Mouse (Mus musculus) left cerebral cortex, adult 9 months (tissue): Measurements from ENCODE around the gene Cldnd1.

Experiments used
- DNase-seq, 2 experiments: peaks; one replicate each; pipeline ENCODE4 v3.0.0; 2022; ENCODE audit warnings: low spot score in 2 of 2

The Cldnd1 gene

GRCm38 (mm10) chr16:58727477-58728131, at the start of gene Cldnd1:
Gene Cldnd1, plus strand, starts transcription at chr16:58727910.
- peak; percentile 88 to 96 for DNase-seq

- no peak for DNase-seq
Observed at GRCm38 (mm10) chr16:58678660-58679059, 49.0 kb upstream of the Cldnd1 start.

- no peak for DNase-seq
Observed at GRCm38 (mm10) chr16:58682046-58682445, 45.7 kb upstream of the Cldnd1 start.

DNA sequence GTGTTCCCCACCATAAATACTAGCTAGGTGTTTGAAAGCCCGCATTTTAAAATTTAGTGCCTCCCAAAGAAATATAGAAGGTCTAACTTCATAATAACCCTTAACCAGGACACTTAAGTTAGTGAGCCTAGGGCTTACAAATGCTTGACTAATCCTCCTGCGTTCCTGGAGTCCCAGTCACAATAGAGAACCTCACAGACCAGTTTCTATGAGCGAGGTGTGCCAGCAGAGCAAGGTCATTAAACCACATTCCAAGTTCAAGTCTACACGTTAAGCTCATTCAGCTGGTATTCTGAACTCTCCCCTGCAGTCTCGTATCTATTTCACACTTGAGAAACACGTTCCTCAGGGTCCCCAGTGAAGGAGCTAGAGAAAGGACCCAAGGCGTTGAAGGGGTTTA, 44.8 kb upstream of the Cldnd1 start:
- no peak for DNase-seq

DNA sequence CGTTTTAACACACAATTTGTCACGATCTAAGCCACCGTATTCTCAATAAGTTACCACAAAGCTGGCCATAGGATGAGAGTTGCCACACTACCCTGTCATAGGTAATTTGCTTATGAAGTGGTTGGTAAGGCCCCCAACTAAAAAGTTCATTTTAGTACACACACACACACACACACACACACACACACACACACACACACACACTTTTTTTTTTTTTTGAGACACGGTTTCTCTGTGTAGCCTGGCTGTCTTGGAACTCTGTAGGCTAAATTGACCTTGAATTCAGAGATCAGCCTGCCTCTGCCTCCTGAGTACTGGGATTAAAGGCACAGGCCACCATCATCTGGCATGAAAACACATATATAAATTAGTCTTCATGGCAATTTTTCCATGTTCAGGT, 43.8 kb upstream of the Cldnd1 start:
- DNase-seq: no peak

DNA sequence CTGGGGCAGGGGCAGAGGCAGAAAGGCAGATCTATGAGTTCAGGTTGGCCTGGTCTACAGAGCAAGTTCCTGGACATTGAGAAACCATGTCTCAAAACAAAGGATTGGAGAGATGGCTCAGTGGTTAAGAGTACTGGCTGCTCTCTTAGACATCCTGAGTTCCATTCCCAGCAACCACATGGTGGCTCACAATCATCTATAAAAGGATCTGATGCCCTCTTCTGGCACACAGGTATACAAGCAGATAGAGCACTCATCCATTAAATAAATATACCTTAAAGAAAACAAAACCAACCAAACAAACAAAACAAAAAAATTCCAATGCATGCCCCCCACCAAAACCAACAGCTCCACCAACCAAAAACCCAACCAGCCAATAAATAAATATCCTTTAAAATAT, 43.2 kb upstream of the Cldnd1 start:
- DNase-seq: no peak

DNA sequence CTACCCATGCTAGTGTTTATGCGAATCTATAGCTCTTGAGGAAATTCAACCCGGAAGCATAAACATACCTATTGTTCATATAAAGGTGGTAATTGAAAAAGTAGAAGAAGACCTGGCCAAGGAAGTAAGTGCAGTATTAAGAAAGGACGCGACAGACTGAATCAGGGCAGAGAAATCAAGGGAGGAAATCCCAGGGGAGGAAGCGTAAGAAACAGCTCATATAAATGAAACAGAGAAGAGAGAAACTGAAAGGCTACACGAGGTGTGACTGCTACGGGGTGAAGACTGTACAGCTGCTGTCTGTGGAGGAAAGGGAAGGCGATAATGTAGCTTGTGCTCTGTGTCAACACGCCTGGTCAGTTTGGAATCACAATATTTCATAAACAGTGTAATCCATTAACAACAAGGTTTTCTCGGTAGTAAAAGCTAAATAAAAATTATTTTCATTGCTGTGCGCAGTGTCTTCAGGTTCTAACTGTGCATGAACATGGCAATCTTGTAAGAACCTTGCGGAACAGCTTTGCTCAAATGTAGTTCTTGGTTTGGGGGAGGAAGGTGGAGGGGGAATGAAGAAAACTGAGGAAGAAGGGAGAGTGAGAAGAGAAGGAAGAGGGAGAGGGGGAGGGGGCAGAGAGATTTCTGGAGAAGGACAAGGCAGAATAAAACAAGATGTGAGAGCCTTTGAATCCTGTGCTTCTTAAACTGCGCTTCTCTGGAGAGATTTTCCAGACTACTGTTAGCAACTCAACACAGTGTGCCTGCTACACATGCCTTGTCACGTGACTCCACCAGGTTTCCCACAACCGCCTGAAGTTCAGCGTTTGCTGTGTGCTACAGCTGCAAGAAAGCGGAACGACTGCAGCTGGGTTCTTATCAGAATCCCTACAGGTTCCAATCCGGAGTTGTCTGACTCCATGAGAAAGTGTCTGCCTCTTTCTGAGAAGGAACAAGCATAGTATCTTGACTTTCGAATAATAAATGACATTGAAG, 41.9 kb upstream of the Cldnd1 start:
- no peak for DNase-seq

DNA sequence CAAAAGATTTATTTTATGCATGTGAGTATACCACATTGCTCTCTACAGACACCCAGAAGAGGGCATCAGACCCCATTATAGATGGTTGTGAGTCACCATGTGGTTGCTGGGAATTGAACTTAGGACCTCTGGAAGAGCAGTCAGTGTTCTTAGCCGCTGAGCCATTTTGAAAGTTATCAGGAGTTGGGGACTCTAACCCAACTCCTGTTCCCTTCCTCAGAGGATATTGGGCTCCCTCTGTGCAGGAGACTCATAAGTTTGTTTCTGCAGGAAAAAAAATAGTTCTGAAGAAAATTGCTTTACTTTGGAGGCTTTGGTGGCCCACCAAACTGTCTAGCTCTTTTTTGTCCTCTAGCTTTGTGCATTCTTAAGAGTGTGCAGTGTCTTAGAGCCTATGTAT, 39.2 kb upstream of the Cldnd1 start:
- DNase-seq: no peak

DNA sequence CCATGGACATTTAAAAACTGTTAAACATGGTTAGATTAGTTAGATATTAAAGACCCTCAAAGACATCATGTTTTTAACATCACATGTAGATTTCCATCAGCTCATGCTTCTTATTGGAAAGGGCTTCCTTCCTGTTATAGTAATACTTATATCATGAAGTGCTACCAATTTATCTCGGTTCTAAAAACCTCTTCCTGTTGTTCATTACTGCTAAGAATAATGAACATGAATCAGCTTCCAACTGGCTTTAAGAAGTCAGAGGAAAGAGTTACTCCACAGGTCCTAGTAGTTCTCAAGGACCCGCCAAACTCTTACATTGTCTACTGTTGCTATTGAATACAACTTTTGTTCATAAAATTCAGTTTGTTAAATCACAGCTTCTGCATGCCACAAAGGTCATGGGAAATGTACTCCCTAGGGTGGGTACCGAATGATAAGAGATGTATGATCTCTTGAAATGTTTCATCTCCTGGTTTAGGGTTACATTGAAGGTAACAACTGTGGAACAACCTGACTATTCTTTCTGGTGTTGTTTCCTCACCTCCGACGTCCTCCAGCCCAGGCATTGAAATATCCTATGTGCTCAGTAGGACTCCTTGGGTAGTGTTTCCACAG, 38.0 kb upstream of the Cldnd1 start:
- no peak for DNase-seq

- DNase-seq: no peak
Observed at GRCm38 (mm10) chr16:58690322-58690732, 37.4 kb upstream of the Cldnd1 start.

- DNase-seq: no peak
Observed at GRCm38 (mm10) chr16:58694091-58694490, 33.6 kb upstream of the Cldnd1 start.

DNA sequence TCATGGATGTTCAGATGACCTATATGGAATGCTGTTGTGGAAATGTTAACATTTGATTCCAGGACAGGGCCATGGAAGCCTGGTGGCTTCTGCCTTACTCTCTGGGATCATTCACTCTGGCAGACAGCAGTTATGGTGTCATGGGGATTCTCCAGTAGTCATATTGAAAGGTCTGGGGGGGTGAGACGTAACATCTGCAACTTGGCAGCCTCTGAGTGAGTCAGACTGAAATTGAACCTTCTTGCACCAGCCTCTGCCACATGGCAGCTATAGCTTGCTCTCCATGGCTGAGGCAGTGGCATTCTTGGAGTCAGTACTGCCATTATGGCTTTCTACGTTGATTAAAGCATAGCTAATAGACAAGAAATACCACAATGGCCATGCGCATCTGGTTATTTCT, 30.9 kb upstream of the Cldnd1 start:
- no peak for DNase-seq

DNA sequence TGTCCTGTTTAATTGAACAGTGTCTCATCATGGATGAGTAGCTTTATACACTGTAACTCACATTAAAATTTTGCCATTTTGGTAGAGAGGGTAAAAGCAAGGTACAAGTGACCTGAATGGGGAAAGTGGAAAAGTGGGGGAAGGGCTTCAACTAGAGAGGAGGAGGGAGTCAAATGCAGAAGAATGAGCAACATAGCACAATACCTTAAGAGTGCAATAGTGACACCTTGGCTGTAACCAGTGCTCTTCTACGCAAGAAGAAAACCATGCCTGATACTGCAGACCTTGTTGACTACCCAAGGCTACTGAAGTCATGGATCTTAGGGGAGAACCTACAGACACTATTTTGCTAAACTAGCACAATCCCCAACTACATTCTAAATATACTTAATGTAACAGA, 30.4 kb upstream of the Cldnd1 start:
- DNase-seq: no peak

DNA sequence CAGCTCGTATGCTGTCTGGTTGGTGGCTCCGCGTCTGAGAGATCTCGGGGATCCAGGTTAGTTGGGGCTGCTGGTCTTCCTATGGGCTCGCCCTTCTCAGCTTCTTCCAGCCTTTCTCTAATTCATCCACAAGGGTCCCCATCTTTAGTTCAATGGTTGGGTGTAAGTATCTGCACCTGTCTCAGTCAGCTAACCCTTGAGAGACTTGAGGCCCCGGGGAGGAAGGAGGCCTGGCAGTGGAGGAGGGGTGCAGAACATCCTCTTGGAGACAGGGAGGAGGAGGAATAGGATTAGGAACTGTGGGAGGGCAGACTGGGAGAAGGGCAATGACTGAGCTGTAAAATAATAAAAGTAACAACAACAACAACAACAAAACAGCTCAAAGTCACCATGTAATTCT, 27.5 kb upstream of the Cldnd1 start:
- DNase-seq: no peak

DNA sequence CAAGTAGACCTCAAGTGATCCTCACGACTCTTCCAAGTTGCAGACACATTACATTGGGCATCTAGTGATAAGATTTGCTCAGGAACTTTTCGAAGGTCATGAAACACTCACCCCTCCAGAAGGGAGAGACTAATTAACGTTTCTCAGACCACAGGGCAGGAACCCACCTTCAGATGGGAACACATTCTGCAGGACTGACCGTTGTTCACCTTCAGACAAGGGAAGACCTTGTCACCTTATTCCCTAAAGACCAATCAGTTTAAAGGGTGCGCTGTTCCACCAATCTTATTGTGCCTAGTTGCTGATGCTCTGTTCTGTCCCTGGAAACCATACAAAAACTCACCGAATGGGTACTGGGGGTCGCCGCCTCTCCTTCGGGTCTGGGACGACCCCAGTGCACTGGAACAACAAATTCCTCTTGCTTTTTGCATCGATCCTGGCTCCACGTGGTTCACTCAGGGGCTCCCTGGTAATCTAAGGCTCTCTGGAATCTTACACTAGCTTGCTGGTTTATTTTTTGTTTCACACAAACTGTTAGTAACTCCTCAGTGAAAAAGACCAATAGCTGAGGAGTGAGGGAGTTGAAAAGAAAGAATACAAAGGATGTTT, 26.8 kb upstream of the Cldnd1 start:
- no peak for DNase-seq

DNA sequence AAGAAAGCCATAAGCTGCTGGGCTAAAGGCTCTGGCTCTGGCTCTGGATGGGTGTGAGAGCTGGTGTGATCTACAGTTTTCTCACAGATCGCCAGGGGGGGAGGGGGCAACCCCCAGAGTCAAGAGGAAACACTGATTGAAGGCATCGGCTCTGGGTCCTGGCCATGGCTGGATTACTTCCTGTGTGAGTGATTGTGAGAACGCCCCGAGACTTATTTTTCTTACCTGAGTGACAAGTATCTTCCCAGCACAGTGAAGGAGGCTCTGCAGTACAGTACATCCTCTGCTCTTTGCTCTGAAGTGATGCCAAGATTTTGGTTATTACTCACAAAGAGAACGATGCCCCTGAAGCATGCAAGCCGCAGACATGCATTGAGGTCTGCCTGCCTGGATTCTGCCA, 25.9 kb upstream of the Cldnd1 start:
- no peak for DNase-seq

GRCm38 (mm10) chr16:58702329-58702932, 25.3 kb upstream of the Cldnd1 start:
- DNase-seq: no peak

DNA sequence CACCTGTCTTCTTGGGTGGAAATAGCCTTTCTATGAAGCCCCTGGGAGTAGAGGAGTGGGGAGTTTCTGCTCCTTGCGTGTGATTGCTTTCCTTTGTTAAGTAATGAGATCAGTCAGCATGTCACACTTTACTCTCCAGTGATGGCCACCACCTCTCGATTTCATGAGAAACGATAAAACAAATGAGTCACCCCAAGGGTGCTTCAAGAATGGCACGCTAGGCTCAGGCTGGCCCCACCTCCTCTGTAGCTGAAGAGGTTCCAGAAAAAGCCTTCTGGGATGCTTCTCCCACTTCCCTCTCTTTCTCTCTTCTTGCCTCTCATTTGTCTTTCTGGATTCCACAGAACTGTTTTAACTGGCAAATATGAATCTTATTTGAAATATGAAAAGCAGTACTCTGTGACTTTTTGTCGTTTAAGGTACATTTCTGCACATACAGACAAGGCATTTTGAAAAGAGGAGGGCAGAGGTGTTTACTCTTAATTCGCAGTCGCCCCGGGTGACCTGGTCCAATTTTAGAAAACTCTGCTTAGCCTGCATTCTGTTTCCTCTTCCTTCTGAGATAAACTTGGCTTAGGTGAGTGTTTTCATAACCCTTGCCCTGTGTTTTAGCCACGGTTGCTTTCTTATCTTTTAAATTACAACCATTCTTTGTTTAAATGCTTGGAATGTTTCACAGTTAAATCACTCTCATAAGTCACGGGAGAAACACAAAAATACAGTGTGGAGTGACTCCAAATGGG, 24.2 kb upstream of the Cldnd1 start:
- DNase-seq: no peak

- DNase-seq: no peak
Observed at GRCm38 (mm10) chr16:58704999-58705398, 22.7 kb upstream of the Cldnd1 start.

DNA sequence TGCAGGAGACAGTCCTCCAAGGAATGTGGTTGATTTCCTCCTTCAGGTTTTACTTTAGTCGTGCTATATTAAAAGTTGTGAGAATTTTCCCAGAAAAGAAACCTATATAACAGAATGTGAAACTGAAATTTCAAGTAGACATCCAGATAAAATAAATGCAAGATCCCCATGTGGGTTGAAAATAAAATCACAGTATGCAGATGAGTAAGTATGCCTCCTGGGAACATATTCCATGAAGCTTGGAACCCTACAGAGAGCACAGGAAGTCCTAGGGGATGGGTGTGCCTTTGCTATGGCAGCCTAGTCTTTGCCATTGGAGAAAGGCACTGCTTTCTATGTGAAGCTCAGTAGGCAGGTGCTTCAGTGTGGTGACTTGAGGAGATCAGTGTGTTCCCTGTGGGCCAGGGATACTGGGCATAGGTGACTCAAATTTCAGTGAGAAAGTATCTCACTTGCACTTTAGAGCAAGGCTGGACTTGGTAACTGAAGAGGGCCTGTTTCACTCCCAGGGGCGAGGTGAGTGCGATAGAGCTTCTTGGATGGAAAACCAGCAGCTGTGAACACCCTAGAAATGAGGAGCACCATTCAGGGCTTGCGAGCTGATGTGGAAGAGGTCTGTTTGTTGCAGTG, 20.3 kb upstream of the Cldnd1 start:
- peak; percentile 22 to 36 for DNase-seq
